Mouse (Mus musculus) neutrophil, adult 5-6 weeks (primary cell): ENCODE measurements around the gene Fam184a. TPM values are rescaled to one million over a fixed set of nuclear protein-coding genes. Genes with fewer than 3 reads are reported as not detected.
A peak's percentile ranks its signal among the peaks of the same experiment; 100 is the strongest.

ENCODE experiments used
- ATAC-seq: fragments of 151-379, 151-347 bp; 2 replicates; pipeline ENCODE4 v1.8.0; 2017; ENCODE audit warnings: mild to moderate bottlenecking, moderate TSS enrichment; ENCODE audit not compliant: insufficient number of reproducible peaks, poor library complexity, low FRiP score, severe bottlenecking; ENCODE audit errors: extremely low read depth
- total RNA-seq: library from RNA; stranded (forward); fragments of 200-1000 nt; gene quantifications from 2 replicates; pipeline ENCODE4 v1.2.3, GENCODE M21; 2017

The Fam184a gene
- total RNA-seq, 1 experiment from 2014 or later, result not detected

- no peak for ATAC-seq
Measured at GRCm38 (mm10) chr10:53613955-53614354, 137.0 kb downstream of the Fam184a start.

DNA sequence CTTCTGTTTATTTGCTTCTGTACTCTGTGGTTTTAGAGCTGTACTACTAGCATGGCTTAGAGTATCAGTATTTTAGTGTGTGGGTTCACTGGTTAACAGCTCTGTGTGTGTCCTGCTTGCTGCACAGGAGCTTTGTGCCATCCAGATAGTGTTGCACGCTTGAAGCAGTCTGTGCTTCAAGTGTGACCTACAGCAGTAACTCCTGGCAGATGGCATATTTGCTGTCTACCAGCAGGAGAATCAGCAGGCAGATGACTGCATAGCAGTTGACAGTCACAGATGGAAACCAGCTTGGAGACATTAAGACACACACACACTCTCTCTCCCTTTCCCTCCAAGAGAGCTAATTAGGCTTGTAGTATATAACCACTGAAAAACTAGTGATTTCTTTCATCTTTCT is 138.8 kb downstream of the Fam184a start:
- ATAC-seq, result no peak

DNA sequence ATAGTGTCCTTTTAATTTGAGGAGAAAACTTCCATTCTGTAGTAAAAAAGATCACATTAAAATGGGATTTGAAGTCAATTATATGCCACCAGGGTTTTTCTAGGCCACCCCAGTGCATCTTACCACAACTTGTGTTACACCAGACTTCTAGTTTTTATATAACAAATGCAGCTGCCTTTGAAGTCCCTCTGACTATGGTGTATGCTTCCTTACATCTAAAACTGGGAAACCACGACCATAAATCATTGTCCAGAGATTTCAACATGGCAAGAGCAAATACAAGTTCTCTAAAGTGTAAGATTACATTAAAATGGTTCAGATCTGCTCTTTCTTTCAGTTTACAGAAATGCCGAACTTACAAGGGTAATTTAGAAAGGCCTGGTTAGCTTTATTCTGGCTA is 142.6 kb downstream of the Fam184a start:
- ATAC-seq, result no peak

- no peak for ATAC-seq
Measured at GRCm38 (mm10) chr10:53605328-53605727, 145.6 kb downstream of the Fam184a start.

DNA sequence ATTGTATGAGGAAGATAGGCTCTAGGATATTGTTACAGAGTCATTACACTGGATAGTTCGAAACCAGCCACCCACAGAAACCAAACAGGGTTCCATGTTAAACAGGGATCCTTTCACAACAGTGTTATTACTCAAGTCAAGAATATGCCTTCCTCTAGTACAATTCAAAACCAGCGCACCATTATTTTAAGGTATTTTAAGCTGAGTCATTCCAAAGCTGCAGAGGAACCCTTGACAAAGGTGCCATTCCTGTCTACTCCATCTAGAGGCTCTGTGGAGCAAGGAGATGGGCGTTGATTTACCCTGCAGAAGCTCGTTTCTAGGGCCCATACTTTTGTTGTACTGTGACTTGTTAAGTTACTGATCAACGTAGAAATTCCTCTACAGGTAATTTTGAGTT is 152.1 kb downstream of the Fam184a start:
- ATAC-seq, result 0 out of 2 replicates have a peak, but pooled peaks have one; percentile 8

DNA sequence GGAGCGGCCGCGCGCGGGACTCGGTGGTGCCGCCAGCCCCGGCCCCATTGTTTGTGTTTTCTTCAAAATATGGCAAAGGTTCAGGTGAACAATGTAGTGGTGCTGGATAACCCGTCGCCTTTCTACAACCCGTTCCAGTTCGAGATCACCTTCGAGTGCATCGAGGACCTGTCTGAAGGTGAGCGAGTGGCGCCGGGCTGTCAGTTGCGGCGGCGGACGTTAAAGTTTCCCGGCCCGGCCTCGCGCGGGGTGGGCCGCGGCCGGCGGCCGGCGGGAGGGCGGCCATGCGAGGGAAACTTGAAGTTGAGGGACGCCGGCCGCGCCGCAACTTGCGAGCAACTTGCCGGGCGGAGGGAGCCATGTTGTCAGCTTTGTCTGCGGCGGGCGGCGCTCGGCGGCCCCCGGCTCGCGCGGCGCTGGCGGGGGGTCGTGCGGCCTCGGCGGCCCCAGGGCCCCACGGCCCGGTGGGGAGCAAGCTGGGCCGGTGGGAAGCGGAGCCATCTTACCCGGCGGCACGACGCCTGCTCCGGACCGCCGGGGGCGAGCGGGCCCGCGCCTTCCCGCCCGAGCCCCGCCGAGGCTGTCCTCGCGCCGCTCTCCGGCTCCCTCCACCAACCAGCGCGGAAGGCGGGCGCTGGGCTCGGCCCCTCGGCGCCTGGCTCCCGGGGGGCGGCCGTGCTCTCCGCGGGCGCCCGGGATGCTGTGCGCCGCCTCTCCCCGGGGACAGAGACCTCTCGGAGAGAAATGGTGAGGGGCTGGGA is 153.6 kb downstream of the Fam184a start:
- ATAC-seq, result no peak

DNA sequence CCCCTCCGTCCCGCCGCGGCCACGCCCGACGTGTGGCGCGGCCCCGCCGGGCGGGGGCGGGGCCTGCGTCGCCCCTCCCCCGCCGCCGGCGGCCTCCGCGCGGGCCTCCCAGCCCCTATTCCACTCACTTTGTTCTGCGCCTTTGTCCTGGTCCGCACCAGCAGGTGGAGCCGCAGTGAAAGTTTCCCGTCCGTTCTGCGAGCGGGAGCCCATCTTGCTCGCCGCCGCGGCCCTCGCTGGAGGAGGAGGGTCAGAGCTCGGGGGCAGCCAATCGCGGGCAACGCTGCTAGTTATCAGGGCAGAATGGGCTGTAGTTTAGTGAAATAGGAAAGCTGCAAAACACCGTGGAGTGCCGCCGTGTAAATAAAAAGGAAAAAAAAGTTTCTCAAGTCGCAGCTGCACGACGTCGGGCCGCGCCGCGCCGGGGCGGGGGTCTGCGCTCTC is 154.2 kb downstream of the Fam184a start, which contains the start of gene Asf1a:
Gene Asf1a, plus strand, starts transcription at position 81 of the 444 bp plus-strand sequence.
- peak; percentile 93 for ATAC-seq

GRCm38 (mm10) chr10:53595744-53596676 is 154.9 kb downstream of the Fam184a start:
- ATAC-seq, result no peak; the same call in 1 of the 2 replicates

- ATAC-seq, result no peak
Measured at GRCm38 (mm10) chr10:53585777-53586176, 165.1 kb downstream of the Fam184a start.

Other genes with a start within 250 kb of the Fam184a start
- gene Asf1a, start 154.4 kb downstream of the Fam184a start, total RNA-seq, result 24.3 and 37.1 TPM in 2 replicates
- gene Mcm9, start 120.7 kb downstream of the Fam184a start, total RNA-seq, result 22.5 and 29.1 TPM in 2 replicates